ENCODE assay signal across 29 mouse cellular contexts in the genomic region with DNA sequence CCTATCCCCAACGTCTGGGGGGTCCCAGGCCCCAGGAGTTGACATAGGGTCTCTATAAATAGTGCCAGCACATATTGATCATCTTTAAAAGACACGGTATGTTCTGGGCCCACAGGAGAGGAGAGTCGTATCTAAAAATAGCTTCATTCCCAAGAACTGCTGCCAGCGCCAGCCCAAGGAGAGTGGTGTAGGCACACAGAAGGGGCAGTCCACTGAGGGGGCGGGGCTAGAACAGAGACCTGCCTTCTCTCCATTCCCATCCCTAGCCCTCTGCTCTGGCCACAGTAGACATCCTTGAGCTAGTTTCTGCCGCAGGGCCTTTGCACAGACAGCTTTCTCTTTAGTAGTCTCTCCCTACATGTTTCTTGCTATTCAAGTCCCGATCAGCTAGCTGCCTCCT. TPM values are rescaled to one million over a fixed set of nuclear protein-coding genes. Genes with fewer than 3 reads are reported as not detected.
DNase-seq lines count a peak whose midpoint lies in the region; ATAC-seq lines count a peak whose summit lies in the region.
"Had no signal": no experiment of that assay in that cellular context is flagged by ENCODE, and none has a peak within 500 bp of the region (broad histone marks: within the 10 kb centered on the region; RNA-seq: fewer than 3 reads in every experiment).

No protein-coding gene starts in this region.

- peak overlapping the region; percentile 69; the same call in 1 of the 2 replicates for H3K27ac ChIP-seq in heart, embryonic 10.5 days
- peak overlapping the region; percentile 52 for H3K27ac ChIP-seq in heart, embryonic 16.5 days (ENCODE audit: low read length)
- H3K27ac ChIP-seq: embryonic facial prominence, embryonic 13.5 days; forebrain, embryonic 12.5 days; hindbrain, embryonic 15.5 days; kidney, postnatal 0 days; left cerebral cortex, adult 2 months; limb, embryonic 15.5 days; macrophage; midbrain, embryonic 15.5 days had no signal

- peaks cover 85% of the 10 kb centered on the region for H3K4me1 ChIP-seq in heart, embryonic 10.5 days
- peaks cover 48% of the 10 kb centered on the region for H3K4me1 ChIP-seq in heart, embryonic 16.5 days (ENCODE audit: control insufficient read depth, insufficient read depth, low read length)

- peak; percentile 76 to 86 for DNase-seq in heart, adult 18-20 months
- no peak for DNase-seq in heart, embryonic 10.5 days (ENCODE audit: low spot score)
- DNase-seq in heart, postnatal 4 days, result peak; percentile 81
- DNase-seq in liver, result no peak
- no peak for DNase-seq in left cerebral cortex, adult 11 months (ENCODE audit: low spot score)
- no peak for DNase-seq in cerebellum, adult 11 months
- DNase-seq: adrenal gland, adult 2 months; B cell, adult 2 months; cerebellum, adult 2 months; cerebellum, postnatal 36 days; embryo, embryonic 11 days; kidney, adult 2 months; layer of hippocampus, adult 9-11 months; right cerebral cortex, adult 18-20 months; thymus, adult 18-20 months; thymus, postnatal 4 days had no signal

- H3K27me3 ChIP-seq in heart, embryonic 10.5 days (ENCODE audit: insufficient read depth, poor library complexity, severe bottlenecking), result peaks cover 97% of the 10 kb centered on the region
- H3K27me3 ChIP-seq in heart, embryonic 16.5 days (ENCODE audit: control insufficient read depth, insufficient read depth, low read length), result peaks cover 54% of the 10 kb centered on the region

- 54% methylated on average over 7 of the region's 7 CpGs for WGBS in heart, embryonic 10.5 days
- WGBS in heart, embryonic 16.5 days, result 52% methylated on average over 7 of the region's 7 CpGs

- no peaks in the 10 kb centered on the region for H3K36me3 ChIP-seq in heart, embryonic 10.5 days
- no peaks in the 10 kb centered on the region for H3K36me3 ChIP-seq in heart, embryonic 16.5 days (ENCODE audit: control insufficient read depth, insufficient read depth)
- H3K36me3 ChIP-seq: embryonic facial prominence, embryonic 13.5 days; forebrain, embryonic 12.5 days; hindbrain, embryonic 15.5 days; limb, embryonic 15.5 days; midbrain, embryonic 15.5 days had no signal

- peak overlapping the region; percentile 34; the same call in 1 of the 2 replicates for H3K4me2 ChIP-seq in heart, embryonic 16.5 days (ENCODE audit: low read depth, low read length)
- H3K4me2 ChIP-seq: embryonic facial prominence, embryonic 13.5 days; forebrain, embryonic 12.5 days; hindbrain, embryonic 15.5 days; limb, embryonic 15.5 days; midbrain, embryonic 15.5 days had no signal

- no peaks in the 10 kb centered on the region for H3K9me3 ChIP-seq in heart, embryonic 10.5 days
- no peaks in the 10 kb centered on the region for H3K9me3 ChIP-seq in heart, embryonic 16.5 days (replicated peaks; ENCODE audit: control insufficient read depth, low read length)
- H3K9me3 ChIP-seq: embryonic facial prominence, embryonic 13.5 days; forebrain, embryonic 12.5 days; hindbrain, embryonic 15.5 days; limb, embryonic 15.5 days; midbrain, embryonic 15.5 days had no signal

- peak overlapping the region; percentile 38 for H3K9ac ChIP-seq in heart, embryonic 16.5 days (ENCODE audit: low read length)
- H3K9ac ChIP-seq: embryonic facial prominence, embryonic 13.5 days; forebrain, embryonic 12.5 days; hindbrain, embryonic 15.5 days; limb, embryonic 15.5 days; midbrain, embryonic 15.5 days had no signal

- 0 out of 2 replicates have a peak, but pooled peaks have one; percentile 39 for ATAC-seq in heart, embryonic 16.5 days (replicated peaks; ENCODE audit: extremely low read depth, insufficient read depth, low FRiP score)
- ATAC-seq: lung, postnatal 0 days; midbrain, embryonic 15.5 days had no signal

- H3K4me3 ChIP-seq in heart, embryonic 10.5 days, result 0 out of 2 replicates have a peak overlapping the region, but pooled peaks have one; percentile 25
- no peak overlapping the region for H3K4me3 ChIP-seq in heart, embryonic 16.5 days (ENCODE audit: low read length)
- H3K4me3 ChIP-seq: embryonic facial prominence, embryonic 13.5 days; erythroblast, embryonic 14.5 days; forebrain, embryonic 12.5 days; hindbrain, embryonic 15.5 days; left cerebral cortex, adult 2 months; limb, embryonic 15.5 days; midbrain, embryonic 15.5 days had no signal

RNA-seq across cellular contexts. Expression of gene Scn5a, which starts 4.5 kb away (rescaled TPM):
- total RNA-seq in heart, adult 18-20 months (2021), result 100 to 1,000 TPM; 174 to 194 TPM
- polyA plus RNA-seq in heart, embryonic 10.5 days (2016; fragmentation: Nextera tagmentation; extraction: Ambion mirVana), result 8.2 and 18.0 TPM in 2 replicates
- polyA plus RNA-seq in heart, embryonic 16.5 days (2015; fragmentation: Nextera tagmentation; extraction: Ambion mirVana), result 7.5 and 9.0 TPM in 2 replicates
- 100 to 1,000 TPM; 120 to 122 TPM for total RNA-seq in heart, postnatal 4 days (2021)
- total RNA-seq: hematopoietic stem cell, adult 5-6 weeks; MEL had no signal
- polyA plus RNA-seq: erythroblast, embryonic 14.5 days; macrophage had no signal

Comparison
In these comparisons a context has a peak if more than half of its experiments do, and no peak if none do; other contexts are left out.
1. DNase-seq: peak in heart, adult 18-20 months (2 of 2) and heart, postnatal 4 days (single experiment); none in heart, embryonic 10.5 days (single experiment), liver (single experiment), left cerebral cortex, adult 11 months (single experiment) and cerebellum, adult 11 months (single experiment).